Comparison of ENCODE assay signal across 22 mouse cellular contexts in the genomic region with DNA sequence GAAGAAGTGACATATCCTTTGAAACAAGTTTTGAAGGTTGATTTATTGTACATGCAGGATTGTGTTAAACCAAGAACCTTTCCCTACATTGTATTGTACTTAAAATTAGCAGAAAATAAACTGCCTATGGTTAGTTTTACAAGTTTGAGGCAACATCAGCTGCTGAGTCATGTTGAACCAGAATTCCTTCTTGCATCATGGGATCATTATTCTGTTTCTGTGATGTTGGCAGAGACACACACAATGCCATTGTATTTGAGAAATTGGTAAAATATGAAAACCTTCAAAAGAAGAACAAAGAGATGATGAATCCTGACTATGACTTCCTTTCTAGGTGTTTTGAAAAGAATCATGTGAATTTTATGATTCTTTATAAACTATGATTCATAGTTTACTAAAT.
DNase-seq lines count a peak whose midpoint lies in the region; ATAC-seq and TF ChIP-seq lines count a peak whose summit lies in the region.
"Had no signal": no experiment of that assay in that cellular context is flagged by ENCODE, and none has a peak within 500 bp of the region (broad histone marks: within the 10 kb centered on the region; RNA-seq: fewer than 3 reads in every experiment).

No protein-coding gene starts in this region.

- peaks cover 3% of the 10 kb centered on the region; the same call in 1 of the 2 replicates for H3K4me1 ChIP-seq in embryonic fibroblast, embryonic 13.5 days (ENCODE audit: control insufficient read depth, insufficient read depth, low read length)
- H3K4me1 ChIP-seq: embryonic facial prominence, embryonic 12.5 days; forebrain, embryonic 13.5 days; forebrain, embryonic 15.5 days had no signal

- no peak overlapping the region for H3K4me2 ChIP-seq in myocyte (ENCODE audit: low read depth)
- H3K4me2 ChIP-seq: embryonic facial prominence, embryonic 12.5 days; forebrain, embryonic 13.5 days; forebrain, embryonic 15.5 days had no signal

- H3K4me3 ChIP-seq in C2C12 (ENCODE audit: insufficient read depth, poor library complexity, severe bottlenecking) (no peak overlapping the region), myocyte (no peak overlapping the region)
- H3K4me3 ChIP-seq in embryonic fibroblast, embryonic 13.5 days (ENCODE audit: insufficient read depth, low read length) = no peak overlapping the region
- H3K4me3 ChIP-seq: embryonic facial prominence, embryonic 12.5 days; erythroblast, embryonic 14.5 days; forebrain, embryonic 13.5 days; forebrain, embryonic 15.5 days had no signal

- no peak for ATAC-seq in monocyte, adult 5-6 weeks (replicated peaks; ENCODE audit: insufficient number of reproducible peaks, low FRiP score, low TSS enrichment, poor library complexity, severe bottlenecking)
- ATAC-seq: activated CD4-positive, CD25-positive, alpha-beta regulatory T cell, adult 4 months; forebrain, embryonic 13.5 days; forebrain, embryonic 15.5 days; forebrain, postnatal 0 days; Patski had no signal

- no peaks in the 10 kb centered on the region for H3K79me3 ChIP-seq in C2C12 (ENCODE audit: low read depth)

- H3K36me3 ChIP-seq in C2C12 (ENCODE audit: control insufficient read depth, insufficient read depth) = no peaks in the 10 kb centered on the region
- H3K36me3 ChIP-seq in myocyte (ENCODE audit: control insufficient read depth, insufficient read depth) = no peaks in the 10 kb centered on the region
- H3K36me3 ChIP-seq: embryonic facial prominence, embryonic 12.5 days; forebrain, embryonic 15.5 days had no signal

- no peak overlapping the region for H3ac ChIP-seq in C2C12 (ENCODE audit: control insufficient read depth, insufficient read length, low read depth)
- no peak overlapping the region for H3ac ChIP-seq in myocyte (ENCODE audit: control insufficient read depth, insufficient read length)

- no peak for TF ChIP-seq POLR2A in embryonic fibroblast, embryonic 13.5 days (IDR thresholded peaks at IDR 0.05; ENCODE audit: low read depth, low read length)
- no peak for TF ChIP-seq POLR2A in myocyte (IDR thresholded peaks at IDR 0.05; ENCODE audit: insufficient read length, low read depth)

- no peak for TF ChIP-seq CTCF in C2C12 (IDR thresholded peaks at IDR 0.05; ENCODE audit: control insufficient read depth, insufficient read depth, insufficient read length)
- TF ChIP-seq CTCF in embryonic fibroblast, embryonic 13.5 days (IDR thresholded peaks at IDR 0.05; ENCODE audit: borderline replicate concordance, insufficient read depth, low read length) = no peak

- peak overlapping the region; percentile 34; the same call in 1 of the 2 replicates for H3K27ac ChIP-seq in embryonic fibroblast, embryonic 13.5 days (ENCODE audit: insufficient read depth, low read length)
- H3K27ac ChIP-seq: embryonic facial prominence, embryonic 12.5 days; forebrain, embryonic 13.5 days; forebrain, embryonic 15.5 days had no signal

- no peak for DNase-seq in ovary, adult 18-20 months (ENCODE audit: low spot score)
- DNase-seq: adrenal gland, adult 8-10 months; adrenal gland, postnatal 25 days; B cell, adult 2 months; cerebellum, adult 11 months; cerebellum, adult 18-20 months; cerebellum, adult 8-10 months; cerebellum, adult 9-11 months; cerebellum, postnatal 14 days; cerebellum, postnatal 36 days; embryo, embryonic 11 days; forebrain, postnatal 0 days had no signal

- H3K79me2 ChIP-seq in C2C12 (ENCODE audit: control insufficient read depth, insufficient read depth) (no peaks in the 10 kb centered on the region), myocyte (ENCODE audit: control insufficient read depth, insufficient read depth) (no peaks in the 10 kb centered on the region)

- H3K27me3 ChIP-seq in C2C12 (ENCODE audit: control insufficient read depth, insufficient read depth, insufficient read length) (no peaks in the 10 kb centered on the region), myocyte (ENCODE audit: control insufficient read depth, insufficient read depth, insufficient read length) (no peaks in the 10 kb centered on the region)
- H3K27me3 ChIP-seq: embryonic facial prominence, embryonic 12.5 days; forebrain, embryonic 13.5 days; forebrain, embryonic 15.5 days; Patski had no signal

TF ChIP-seq in C2C12, 6 proteins besides CTCF, POLR2A, EP300 and RAD21:
- TF ChIP-seq USF1 (IDR thresholded peaks at IDR 0.05; ENCODE audit: low read depth) (no peak), MYOG (IDR thresholded peaks at IDR 0.05; ENCODE audit: control insufficient read depth, extremely low read depth, insufficient read length) (no peak), CEBPB (IDR thresholded peaks at IDR 0.05; ENCODE audit: low read depth) (peak; percentile 84), FOSL1 (IDR thresholded peaks at IDR 0.05; ENCODE audit: insufficient read depth, low read length, poor library complexity, severe bottlenecking) (no peak), MYOD1 (IDR thresholded peaks at IDR 0.05; ENCODE audit: control insufficient read depth, insufficient read length, low read depth) (peak; percentile 20), MAX (IDR thresholded peaks at IDR 0.05) (no peak)

TF ChIP-seq in myocyte, 11 proteins besides CTCF, POLR2A, EP300 and RAD21:
- TF ChIP-seq CEBPB (IDR thresholded peaks at IDR 0.05; ENCODE audit: insufficient read depth, poor library complexity, severe bottlenecking) (peak; percentile 75), E2F4 (IDR thresholded peaks at IDR 0.05; ENCODE audit: insufficient read depth) (no peak)
TF ChIP-seq in myocyte: peak in this region for 1.
